Mouse (Mus musculus): Measurements from ENCODE around the gene Ntn3.

DNA sequence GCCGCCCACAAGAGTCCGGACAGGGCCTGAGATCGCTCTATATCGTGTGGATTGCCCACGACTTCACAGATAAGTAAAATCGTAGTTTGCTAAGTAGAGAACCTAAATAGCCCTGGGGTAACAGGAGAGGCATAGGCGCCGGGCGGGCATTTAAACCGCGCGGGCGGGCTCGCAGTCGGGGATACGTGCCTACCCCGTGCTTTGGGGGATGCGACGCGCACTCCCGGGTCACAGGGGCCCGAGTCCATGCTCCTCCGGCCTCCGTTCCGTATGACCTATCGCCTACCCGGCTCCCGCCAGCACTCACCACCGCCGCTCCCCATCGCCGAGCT lies 41.6 kb upstream of the Ntn3 start:
- TF ChIP-seq POLR2A (IDR thresholded peaks at IDR 0.05; ENCODE audit: low read depth, low read length) (no peak), CTCF (IDR thresholded peaks at IDR 0.05; ENCODE audit: extremely low read depth, insufficient read length, insufficient replicate concordance, low read depth, low read length) (no peak)

All from small intestine, adult 2 months (tissue).